In the genomic region with DNA sequence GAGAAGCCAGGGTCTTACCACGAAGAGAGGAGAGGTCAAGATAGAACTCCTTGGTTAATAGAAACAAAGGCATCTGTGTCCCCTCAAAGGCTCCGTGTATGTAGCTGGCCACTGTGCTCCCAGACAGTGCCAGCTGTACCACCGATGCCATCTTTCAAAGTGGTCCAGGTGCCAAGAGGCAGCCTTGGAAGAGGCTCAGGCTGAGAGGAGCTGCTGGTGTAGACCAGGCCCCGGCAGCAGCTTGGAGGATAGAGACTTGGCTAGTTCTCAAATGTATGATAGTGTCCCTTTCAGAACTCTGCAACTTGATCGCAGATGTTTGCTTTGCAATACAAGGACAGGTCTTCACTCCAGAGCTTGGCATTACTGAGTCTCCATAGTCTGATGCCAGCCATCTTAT, we compare ENCODE assay signal across 21 mouse cellular contexts. TPM values are rescaled to one million over a fixed set of nuclear protein-coding genes. Genes with fewer than 3 reads are reported as not detected.
DNase-seq lines count a peak whose midpoint lies in the region; ATAC-seq and TF ChIP-seq lines count a peak whose summit lies in the region.
"Had no signal": no experiment of that assay in that cellular context is flagged by ENCODE, and none has a peak within 500 bp of the region (broad histone marks: within the 10 kb centered on the region; RNA-seq: fewer than 3 reads in every experiment).

No protein-coding gene starts in this region.

- H3K27me3 ChIP-seq in forebrain, postnatal 0 days (ENCODE audit: insufficient read depth, low read length), result no peaks in the 10 kb centered on the region
- no peaks in the 10 kb centered on the region for H3K27me3 ChIP-seq in forebrain, embryonic 14.5 days (replicated peaks; ENCODE audit: control insufficient read depth, insufficient read depth, low read length)
- H3K27me3 ChIP-seq: embryonic facial prominence, embryonic 15.5 days had no signal

- ATAC-seq in forebrain, postnatal 0 days, result peak; percentile 70
- no peak for ATAC-seq in forebrain, embryonic 14.5 days
- ATAC-seq: liver, postnatal 0 days had no signal

- H3K36me3 ChIP-seq in forebrain, postnatal 0 days (ENCODE audit: insufficient read depth), result no peaks in the 10 kb centered on the region
- H3K36me3 ChIP-seq in forebrain, embryonic 14.5 days (ENCODE audit: control insufficient read depth, insufficient read depth, low read length), result 0 out of 2 replicates have a peak, but pooled peaks cover 6% of the 10 kb centered on the region
- H3K36me3 ChIP-seq: embryonic facial prominence, embryonic 15.5 days; heart, embryonic 10.5 days had no signal

- no peak overlapping the region for H3K27ac ChIP-seq in forebrain, postnatal 0 days (ENCODE audit: low read depth, low read length)
- H3K27ac ChIP-seq in forebrain, embryonic 14.5 days (ENCODE audit: low read depth, low read length), result no peak overlapping the region; the same call in 1 of the 2 replicates
- H3K27ac ChIP-seq: embryonic facial prominence, embryonic 15.5 days; heart, embryonic 10.5 days; kidney, postnatal 0 days; limb, embryonic 10.5 days; stomach, postnatal 0 days had no signal

- H3K9ac ChIP-seq in forebrain, postnatal 0 days, result no peak overlapping the region
- H3K9ac ChIP-seq in forebrain, embryonic 14.5 days (ENCODE audit: low read length), result no peak overlapping the region
- H3K9ac ChIP-seq: embryonic facial prominence, embryonic 15.5 days; liver, postnatal 0 days had no signal

- no peak overlapping the region for H3K4me3 ChIP-seq in forebrain, postnatal 0 days (ENCODE audit: low read depth, low read length)
- H3K4me3 ChIP-seq in forebrain, embryonic 14.5 days (ENCODE audit: low read depth, low read length), result no peak overlapping the region
- H3K4me3 ChIP-seq: embryonic facial prominence, embryonic 15.5 days; heart, embryonic 10.5 days; limb, embryonic 10.5 days; myocyte had no signal

- H3K9me3 ChIP-seq in forebrain, postnatal 0 days (ENCODE audit: low read length), result no peaks in the 10 kb centered on the region
- no peaks in the 10 kb centered on the region for H3K9me3 ChIP-seq in forebrain, embryonic 14.5 days (replicated peaks; ENCODE audit: control insufficient read depth, low read length)
- H3K9me3 ChIP-seq: embryonic facial prominence, embryonic 15.5 days; heart, embryonic 10.5 days; limb, embryonic 10.5 days had no signal

- TF ChIP-seq CTCF in forebrain, postnatal 0 days (IDR thresholded peaks at IDR 0.05; ENCODE audit: low read depth), result no peak

- peak; percentile 51 for DNase-seq in forebrain, postnatal 0 days
- no peak for DNase-seq in forebrain, embryonic 14.5 days (ENCODE audit: low spot score)
- DNase-seq in layer of hippocampus, adult 9-11 months, result peak; percentile 37
- DNase-seq in layer of hippocampus, adult 11-12 months (ENCODE audit: low spot score), result no peak
- DNase-seq in ovary, postnatal 36 days (ENCODE audit: low spot score), result peak; percentile 21
- DNase-seq in ovary, postnatal 14 days (ENCODE audit: low spot score), result no peak
- peak; percentile 78 to 79 for DNase-seq in cerebellum, postnatal 14 days
- DNase-seq in kidney, postnatal 10 days, result no peak
- DNase-seq: adrenal gland, postnatal 10 days; kidney, adult 11 months; liver, postnatal 0 days; lung, postnatal 14 days; midbrain, embryonic 14.5 days had no signal

- H3K4me2 ChIP-seq in forebrain, postnatal 0 days (ENCODE audit: low read depth), result no peak overlapping the region
- H3K4me2 ChIP-seq in forebrain, embryonic 14.5 days (ENCODE audit: low read length), result no peak overlapping the region
- H3K4me2 ChIP-seq: embryonic facial prominence, embryonic 15.5 days had no signal

- H3K4me1 ChIP-seq in forebrain, postnatal 0 days (ENCODE audit: insufficient read depth), result peaks cover 12% of the 10 kb centered on the region
- peaks cover 28% of the 10 kb centered on the region for H3K4me1 ChIP-seq in forebrain, embryonic 14.5 days (ENCODE audit: control insufficient read depth, insufficient read depth, low read length)
- H3K4me1 ChIP-seq: embryonic facial prominence, embryonic 15.5 days had no signal

- WGBS in forebrain, postnatal 0 days, result 47% methylated on average over 5 of the region's 5 CpGs
- WGBS in forebrain, embryonic 14.5 days, result 86% methylated on average over 5 of the region's 5 CpGs

RNA-seq across cellular contexts. Expression of gene Fxyd6, which starts 12.4 kb away (rescaled TPM):
- 412 and 499 TPM in 2 replicates for total RNA-seq in forebrain, postnatal 0 days (2014; rRNA removed)
- polyA plus RNA-seq in forebrain, postnatal 0 days (2015; fragmentation: Nextera tagmentation; extraction: Ambion mirVana), result 739 and 836 TPM in 2 replicates
- polyA plus RNA-seq in forebrain, embryonic 14.5 days (2014; fragmentation: Nextera tagmentation; extraction: Ambion mirVana), result 355 and 413 TPM in 2 replicates

RNA-seq across cellular contexts. Expression of gene Fxyd2, which starts 17.1 kb away (rescaled TPM):
- 22.6 and 22.7 TPM in 2 replicates for total RNA-seq in forebrain, postnatal 0 days (2014; rRNA removed)
- polyA plus RNA-seq in forebrain, postnatal 0 days (2015; fragmentation: Nextera tagmentation; extraction: Ambion mirVana), result 15.9 and 16.6 TPM in 2 replicates
- polyA plus RNA-seq in forebrain, embryonic 14.5 days (2014; fragmentation: Nextera tagmentation; extraction: Ambion mirVana), result 5.2 and 6.2 TPM in 2 replicates
- total RNA-seq: liver, adult 2 months; megakaryocyte, adult 5-6 weeks had no signal

RNA-seq across cellular contexts. Expression of gene Dscaml1, which starts 44.1 kb away (rescaled TPM):
- total RNA-seq in forebrain, postnatal 0 days (2014; rRNA removed), result 28.9 and 42.6 TPM in 2 replicates
- 13.4 and 19.6 TPM in 2 replicates for polyA plus RNA-seq in forebrain, postnatal 0 days (2015; fragmentation: Nextera tagmentation; extraction: Ambion mirVana)
- 11.3 and 15.0 TPM in 2 replicates for polyA plus RNA-seq in forebrain, embryonic 14.5 days (2014; fragmentation: Nextera tagmentation; extraction: Ambion mirVana)
- total RNA-seq: megakaryocyte, adult 5-6 weeks had no signal
- polyA plus RNA-seq: liver, postnatal 0 days; myocyte had no signal

Comparison
In these comparisons a context has a peak if more than half of its experiments do, and no peak if none do; other contexts are left out.
1. DNase-seq: peak in forebrain, postnatal 0 days (single experiment), layer of hippocampus, adult 9-11 months (single experiment), ovary, postnatal 36 days (single experiment) and cerebellum, postnatal 14 days (2 of 2); none in forebrain, embryonic 14.5 days (single experiment), layer of hippocampus, adult 11-12 months (single experiment), ovary, postnatal 14 days (single experiment) and kidney, postnatal 10 days (single experiment).